Mouse (Mus musculus) kidney, adult 2 months (tissue): ENCODE data around the gene Slc9a3r1. TPM values are rescaled to one million over a fixed set of nuclear protein-coding genes. Genes with fewer than 3 reads are reported as not detected.

ENCODE experiments used
- DNase-seq: peaks from one replicate; pipeline ENCODE4 v3.0.0; 2021
- H3K27ac ChIP-seq: fragments of 200-500 bp; 2 replicates; pipeline ENCODE4 v1.5.1; 2012; ENCODE audit warnings: low read depth, low read length, control low read depth, inconsistent platforms; ENCODE audit not compliant: insufficient read depth
- H3K27me3 ChIP-seq: fragments of 200-500 bp; replicated peaks from 2 replicates; pipeline ENCODE4 v1.6.1; 2012; ENCODE audit warnings: mild to moderate bottlenecking, moderate library complexity, low read length, inconsistent platforms; ENCODE audit not compliant: control insufficient read depth, insufficient read depth
- H3K36me3 ChIP-seq: fragments of 200-500 bp; 2 replicates; pipeline ENCODE4 v1.6.1; 2012; ENCODE audit warnings: mild to moderate bottlenecking, moderate library complexity, low read length, inconsistent platforms; ENCODE audit not compliant: control insufficient read depth, insufficient read depth
- H3K4me1 ChIP-seq: fragments of 200-500 bp; 2 replicates; pipeline ENCODE4 v1.6.1; 2011; ENCODE audit warnings: low read length; ENCODE audit not compliant: control insufficient read depth, insufficient read depth
- H3K4me3 ChIP-seq: fragments of 200-500 bp; 2 replicates; pipeline ENCODE4 v1.5.1; 2011; ENCODE audit warnings: mild to moderate bottlenecking, low read depth, low read length, control low read depth; ENCODE audit not compliant: insufficient read depth
- CTCF ChIP-seq: fragments of 200-500 bp; conservative IDR thresholded peaks from 2 replicates; pipeline ENCODE4 v1.5.1; 2011; ENCODE audit warnings: low read depth, mild to moderate bottlenecking, control low read depth, low read length, moderate library complexity, mixed read lengths; ENCODE audit not compliant: insufficient read depth, insufficient read length
- POLR2A ChIP-seq: fragments of 200-500 bp; IDR thresholded peaks from one replicate; pipeline ENCODE4 v1.6.1; 2011; ENCODE audit warnings: low read depth, low read length, control low read depth
- WGBS: fragments of 180-500 bp; shearing (Covaris S2); methylation state at CpG from one replicate; pipeline ENCODE4 v1.1.7; 2018; 5-methylcytosine and 5-hydroxymethylcytosine counted together
- polyA plus RNA-seq: library from polyadenylated mRNA; depleted of rRNA; stranded (reverse); fragments of >200 nt; gene quantifications from 2 replicates; pipeline ENCODE4 v1.2.3, GENCODE M21; 2012

Slc9a3r1 gene
- polyA plus RNA-seq, 1 experiment = 239 TPM

- TF ChIP-seq CTCF = no peak
- no peak for TF ChIP-seq POLR2A
- H3K36me3 ChIP-seq = no peaks in the 10 kb centered on the region
- no peaks in the 10 kb centered on the region for H3K27me3 ChIP-seq
- peak overlapping the region; percentile 81 for H3K27ac ChIP-seq
- DNase-seq = peak; percentile 79
- peaks cover 25% of the 10 kb centered on the region for H3K4me1 ChIP-seq
- peak overlapping the region; percentile 87 for H3K4me3 ChIP-seq
- WGBS = under 1% methylated on average over 14 of the region's 14 CpGs
Observed at GRCm38 (mm10) chr11:115164341-115164975, 1.3 kb downstream of the Slc9a3r1 start.

GRCm38 (mm10) chr11:115164976-115165374, 1.8 kb downstream of the Slc9a3r1 start:
- DNase-seq = peak; percentile 95
- TF ChIP-seq POLR2A (peak; percentile 17), CTCF (no peak)
- 6% methylated on average over 9 of the region's 9 CpGs for WGBS
- Histone ChIP-seq H3K4me3 (peak overlapping the region; percentile 87), H3K36me3 (no peaks in the 10 kb centered on the region), H3K27ac (peak overlapping the region; percentile 81), H3K4me1 (peaks cover 25% of the 10 kb centered on the region), H3K27me3 (no peaks in the 10 kb centered on the region)

- no peak for TF ChIP-seq POLR2A
Observed at GRCm38 (mm10) chr11:115166776-115167175, 3.6 kb downstream of the Slc9a3r1 start.

GRCm38 (mm10) chr11:115167631-115168249, 4.6 kb downstream of the Slc9a3r1 start:
- WGBS = 45% methylated on average over 8 of the region's 8 CpGs
- Histone ChIP-seq H3K27me3 (no peaks in the 10 kb centered on the region), H3K36me3 (no peaks in the 10 kb centered on the region), H3K4me1 (peaks cover 41% of the 10 kb centered on the region), H3K4me3 (no peak overlapping the region), H3K27ac (no peak overlapping the region)
- DNase-seq = no peak
- no peak for TF ChIP-seq POLR2A

More at GRCm38 (mm10) chr11:115166776-115167175, 3.6 kb downstream of the Slc9a3r1 start:
- Histone ChIP-seq H3K27ac (peak overlapping the region; percentile 10; the same call in 1 of the 2 replicates), H3K4me3 (no peak overlapping the region), H3K4me1 (peaks cover 39% of the 10 kb centered on the region), H3K27me3 (no peaks in the 10 kb centered on the region), H3K36me3 (no peaks in the 10 kb centered on the region)
- no peak for DNase-seq
- WGBS = 69% methylated on average over 3 of the region's 3 CpGs

GRCm38 (mm10) chr11:115169430-115169829, 6.3 kb downstream of the Slc9a3r1 start:
- 62% methylated on average over 4 of the region's 4 CpGs for WGBS
- H3K4me3 ChIP-seq = no peak overlapping the region
- no peaks in the 10 kb centered on the region for H3K27me3 ChIP-seq
- no peak overlapping the region; the same call in 1 of the 2 replicates for H3K27ac ChIP-seq
- H3K4me1 ChIP-seq = peaks cover 53% of the 10 kb centered on the region
- H3K36me3 ChIP-seq = no peaks in the 10 kb centered on the region
- no peak for DNase-seq
- TF ChIP-seq POLR2A = no peak
- TF ChIP-seq CTCF = no peak

GRCm38 (mm10) chr11:115171125-115171524, 8.0 kb downstream of the Slc9a3r1 start:
- Histone ChIP-seq H3K4me3 (no peak overlapping the region), H3K4me1 (peaks cover 64% of the 10 kb centered on the region), H3K36me3 (no peaks in the 10 kb centered on the region), H3K27me3 (no peaks in the 10 kb centered on the region), H3K27ac (peak overlapping the region; percentile 27)
- 19% methylated on average over 8 of the region's 8 CpGs for WGBS
- peak; percentile 92 for DNase-seq
- no peak for TF ChIP-seq POLR2A
- no peak for TF ChIP-seq CTCF

GRCm38 (mm10) chr11:115172825-115173287, 9.7 kb downstream of the Slc9a3r1 start:
- DNase-seq = peak; percentile 86
- H3K4me1 ChIP-seq = peaks cover 67% of the 10 kb centered on the region
- TF ChIP-seq CTCF (no peak), POLR2A (no peak)
- H3K36me3 ChIP-seq = no peaks in the 10 kb centered on the region
- H3K4me3 ChIP-seq = no peak overlapping the region
- WGBS = 43% methylated on average over 4 of the region's 4 CpGs
- H3K27ac ChIP-seq = peak overlapping the region; percentile 6; the same call in 1 of the 2 replicates
- H3K27me3 ChIP-seq = no peaks in the 10 kb centered on the region
